Mouse (Mus musculus): Measurements from ENCODE around the gene Osbp2.
"Not testable (repeated sequence)": the region's sequence is repeated elsewhere in the genome, so short reads cannot be mapped to it uniquely, and the experiment has no call there.

Osbp2 gene

GRCm38 (mm10) chr11:3863454-3864112 lies at the start of gene Osbp2:
Osbp2 (minus strand) TSS chr11:3863903.
- DNase-seq, result peak; percentile 82

GRCm38 (mm10) chr11:3912875-3913271 lies 49.2 kb upstream of the Osbp2 start:
- DNase-seq, result peak; percentile 43

DNA sequence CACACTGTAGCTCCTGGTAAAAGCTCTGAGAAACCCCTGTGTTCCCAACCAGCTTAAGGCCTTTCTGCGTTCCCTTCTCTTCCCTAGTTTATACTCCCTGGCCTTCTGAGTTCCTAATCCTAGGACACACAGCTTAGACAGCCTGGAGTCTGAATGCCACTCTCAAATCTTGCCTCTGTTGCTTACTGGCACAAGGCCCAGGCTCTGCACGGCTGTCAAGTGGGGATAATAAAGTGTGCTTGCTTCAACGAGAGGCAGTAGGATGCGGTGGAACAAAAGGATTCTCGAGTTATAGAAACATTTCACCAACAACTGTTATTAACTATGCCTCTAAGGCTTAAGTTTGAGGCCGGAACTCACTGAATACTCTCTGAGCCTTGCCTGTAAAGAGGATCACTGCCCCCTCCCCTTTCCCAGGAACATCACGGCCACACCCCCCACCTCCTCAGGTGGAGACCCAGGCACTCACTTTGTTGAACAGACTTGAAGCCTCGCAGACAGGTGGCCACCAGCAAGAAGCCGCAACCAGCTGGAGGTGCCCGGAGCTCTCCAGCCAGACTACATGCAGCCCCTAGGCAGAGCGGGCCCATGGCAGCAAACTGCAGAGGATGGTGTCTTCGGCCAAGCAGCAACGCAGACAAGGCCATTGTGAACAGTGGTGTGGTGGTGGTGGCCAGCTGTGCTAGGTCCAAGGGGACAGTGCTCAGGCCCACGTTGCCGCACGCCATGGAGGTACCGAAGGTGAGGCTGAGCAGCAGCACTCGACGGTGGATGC lies 48.6 kb upstream of the Osbp2 start:
- DNase-seq, result peak; percentile 49

- not testable (repeated sequence) for DNase-seq
These were observed 47.7 kb upstream of the Osbp2 start for GRCm38 (mm10) chr11:3911440-3911839.

DNA sequence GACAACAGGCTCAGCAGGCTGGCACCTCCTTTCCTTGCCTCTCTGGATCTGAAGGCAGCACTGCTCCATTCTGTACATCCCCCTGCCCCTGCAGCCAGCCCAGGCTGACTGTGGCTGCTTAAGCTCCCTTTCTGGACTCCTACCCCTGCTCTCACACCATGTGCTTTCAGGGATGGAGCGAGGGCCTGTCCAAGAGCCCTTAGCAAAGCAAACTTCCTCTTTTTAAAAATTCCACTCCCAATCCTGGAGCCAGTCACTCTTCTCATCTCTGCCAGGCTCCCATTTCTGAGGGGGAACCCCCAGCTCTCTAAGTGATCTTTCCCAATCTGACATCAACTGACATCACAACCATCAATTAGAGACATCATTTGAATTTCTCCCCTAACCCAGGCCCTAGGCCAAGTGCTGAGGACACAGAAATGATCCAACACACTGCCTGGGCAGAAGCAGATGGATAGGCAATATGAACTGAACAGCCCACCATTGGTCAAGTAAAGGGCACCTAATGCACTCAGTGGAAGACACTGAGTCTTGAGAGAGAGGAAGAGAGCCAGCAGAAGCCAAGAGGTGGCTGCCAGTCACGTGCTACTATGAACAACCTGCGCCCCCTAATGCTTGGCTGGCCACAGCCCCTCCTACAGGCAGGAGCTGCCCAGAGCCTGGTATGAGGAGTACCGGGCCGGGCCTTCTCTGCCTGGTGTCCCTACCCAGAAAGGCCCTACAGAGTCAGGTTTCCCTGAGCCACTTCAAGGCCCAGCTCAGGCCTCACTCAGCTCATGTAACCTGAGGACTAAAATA lies 47.0 kb upstream of the Osbp2 start:
- DNase-seq, result no peak

GRCm38 (mm10) chr11:3909236-3909635 lies 45.5 kb upstream of the Osbp2 start:
- DNase-seq, result no peak

- DNase-seq, result no peak
These were observed 41.7 kb upstream of the Osbp2 start for GRCm38 (mm10) chr11:3905446-3905845.

DNA sequence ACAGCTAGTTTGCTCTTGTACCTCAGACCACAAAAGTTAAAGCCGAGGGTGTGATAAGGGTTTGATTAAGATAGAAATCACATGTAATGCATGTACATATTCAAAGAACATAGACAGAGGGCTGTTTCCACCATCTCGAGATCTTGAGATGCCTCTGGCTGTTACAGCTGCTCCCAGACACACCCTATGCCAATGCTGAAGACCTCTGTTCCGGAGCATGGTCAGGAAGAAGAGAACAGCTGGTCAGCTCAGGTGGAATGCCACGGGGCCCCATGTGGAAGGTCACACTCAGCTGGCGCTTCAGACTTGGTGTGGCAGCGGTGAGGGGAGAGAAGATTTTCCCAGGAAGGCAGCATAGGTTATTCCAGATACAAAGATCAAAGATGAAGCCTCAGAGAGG lies 41.0 kb upstream of the Osbp2 start:
- no peak for DNase-seq

GRCm38 (mm10) chr11:3903046-3903445 lies 39.3 kb upstream of the Osbp2 start:
- DNase-seq, result peak; percentile 67

GRCm38 (mm10) chr11:3902516-3902915 lies 38.8 kb upstream of the Osbp2 start:
- DNase-seq, result no peak

DNA sequence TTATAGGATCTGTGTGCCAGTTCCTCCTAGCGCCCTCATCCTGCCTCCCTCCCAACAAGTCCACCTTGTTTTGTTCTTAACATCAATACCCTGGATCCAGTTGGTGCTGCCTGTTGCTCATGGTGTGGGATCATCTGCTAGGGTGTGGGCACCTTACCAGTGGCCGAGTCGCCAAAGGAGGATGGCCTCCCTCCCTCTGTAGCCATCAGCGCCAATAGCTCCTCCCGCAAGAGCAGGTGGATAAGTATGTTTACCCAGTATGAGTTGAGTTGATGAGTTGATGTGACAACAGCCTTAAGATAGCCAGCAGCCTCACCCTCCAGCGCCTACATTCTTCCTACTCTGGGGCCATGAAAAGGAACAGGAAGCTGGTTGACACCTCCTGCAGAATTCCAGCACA lies 36.6 kb upstream of the Osbp2 start:
- no peak for DNase-seq

DNA sequence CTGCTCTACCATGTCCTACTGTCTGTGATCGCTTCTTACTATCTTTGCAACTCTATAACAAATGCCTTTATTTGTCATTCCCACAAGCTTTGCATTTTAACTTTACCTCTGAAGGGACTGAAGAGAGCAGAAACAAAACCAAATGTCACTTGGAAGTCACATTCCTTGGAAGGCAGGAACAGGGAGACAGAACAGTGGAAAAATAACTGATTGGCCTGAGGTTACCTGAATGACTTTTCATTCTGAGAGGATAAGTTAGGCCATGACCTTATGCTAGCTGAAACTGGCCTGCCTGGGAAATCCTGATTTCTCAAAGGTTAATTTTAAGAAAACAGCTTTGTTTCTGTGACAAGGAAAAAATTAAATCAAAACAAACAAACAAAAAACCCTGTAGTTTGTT lies 32.2 kb upstream of the Osbp2 start:
- DNase-seq, result no peak

- DNase-seq, result no peak
These were observed 31.8 kb upstream of the Osbp2 start for GRCm38 (mm10) chr11:3895458-3895857.

DNA sequence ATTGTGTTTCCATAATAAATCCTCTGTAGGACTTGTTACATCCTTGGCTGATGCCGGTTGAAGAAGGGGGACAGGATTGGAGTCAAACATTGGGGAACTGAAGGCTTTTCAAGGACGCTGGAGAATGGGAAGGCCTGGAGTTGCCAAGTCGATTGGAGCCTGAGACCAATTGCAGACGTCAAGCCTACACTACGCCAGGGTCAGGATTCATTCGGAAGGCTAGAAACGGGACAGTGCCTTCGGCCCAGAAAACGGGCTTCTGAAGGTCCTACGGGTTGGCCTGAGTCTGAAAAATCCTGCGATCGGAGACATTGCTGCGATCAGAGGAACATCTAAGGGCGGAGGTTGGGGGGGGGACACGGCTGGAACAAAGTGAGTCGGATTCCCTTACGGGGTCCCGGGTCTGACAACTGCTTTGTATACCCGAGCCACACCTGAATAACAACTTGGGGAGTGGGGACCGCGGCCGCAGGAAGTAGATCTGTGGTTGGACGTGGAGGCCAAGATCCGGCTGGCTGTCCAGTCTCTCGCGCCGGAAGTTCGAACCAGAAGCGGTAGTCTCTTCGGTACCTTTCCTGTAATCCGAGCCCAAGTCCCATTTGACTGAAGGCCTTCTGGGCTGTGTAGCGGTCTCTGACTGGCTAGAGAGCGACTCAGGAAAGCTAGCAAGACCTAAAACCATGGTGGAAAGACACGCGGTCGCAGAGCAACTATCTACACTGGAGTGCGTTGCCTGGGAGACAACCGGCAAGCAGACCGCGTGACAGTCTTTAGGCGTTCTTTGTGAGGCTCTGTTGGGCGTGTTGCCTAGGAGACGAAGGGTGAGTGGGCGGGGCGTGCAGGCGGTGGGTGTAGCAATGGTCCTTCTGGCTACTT lies 30.9 kb upstream of the Osbp2 start, which contains the start of the genes 4921536K21Rik and Dusp18:
4921536K21Rik (minus strand) TSS at position 693 of the 876 bp plus-strand sequence.
Dusp18 (plus strand) TSS at position 835 of the 876 bp plus-strand sequence.
- peak; percentile 94 for DNase-seq

GRCm38 (mm10) chr11:3893970-3894369 lies 30.3 kb upstream of the Osbp2 start:
- no peak for DNase-seq

GRCm38 (mm10) chr11:3887331-3887730 lies 23.6 kb upstream of the Osbp2 start:
- no peak for DNase-seq

- DNase-seq, result no peak
These were observed 20.0 kb upstream of the Osbp2 start for GRCm38 (mm10) chr11:3883711-3884110.

DNA sequence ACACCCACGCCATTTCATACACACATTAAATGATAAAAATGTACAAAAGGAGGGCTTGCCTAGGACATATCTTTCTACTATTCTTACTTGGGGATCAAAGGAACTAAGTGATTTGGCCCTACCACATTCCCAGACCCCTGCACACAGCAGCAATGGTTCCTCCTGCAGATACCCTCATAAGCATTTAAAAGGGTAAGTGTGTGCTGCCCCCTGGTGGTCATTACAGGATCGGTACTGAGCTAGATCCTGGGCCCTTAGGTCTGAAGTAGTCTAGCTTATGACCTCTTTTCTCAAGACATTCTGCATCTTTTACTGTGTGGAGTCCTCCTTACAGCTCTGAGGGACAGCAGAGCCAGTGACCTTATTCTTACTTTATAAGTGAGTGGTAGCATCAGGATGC lies 16.1 kb upstream of the Osbp2 start:
- DNase-seq, result peak; percentile 81

DNA sequence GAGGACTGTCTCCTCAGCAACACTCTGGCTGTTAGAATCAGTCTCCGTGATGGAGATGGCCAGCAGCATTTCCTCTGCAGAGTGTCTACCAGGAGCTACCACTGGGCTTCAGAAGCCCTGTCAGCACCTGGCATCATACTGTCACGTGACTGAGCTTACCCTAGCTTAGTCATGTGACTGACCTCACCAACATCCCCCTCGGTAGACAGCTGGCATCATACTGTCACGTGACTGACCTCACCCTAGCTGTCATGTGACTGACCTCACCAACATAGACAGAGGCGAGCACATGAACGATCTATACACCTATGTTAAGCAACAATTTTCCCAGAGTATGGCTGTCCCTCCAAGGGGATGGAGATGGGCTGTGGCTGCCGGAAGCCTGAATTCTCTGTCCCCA lies 15.0 kb upstream of the Osbp2 start:
- DNase-seq, result no peak

- DNase-seq, result no peak
These were observed 12.7 kb upstream of the Osbp2 start for GRCm38 (mm10) chr11:3876419-3876818.

- no peak for DNase-seq
These were observed 640 bp upstream of the Osbp2 start for GRCm38 (mm10) chr11:3864343-3864742.

DNA sequence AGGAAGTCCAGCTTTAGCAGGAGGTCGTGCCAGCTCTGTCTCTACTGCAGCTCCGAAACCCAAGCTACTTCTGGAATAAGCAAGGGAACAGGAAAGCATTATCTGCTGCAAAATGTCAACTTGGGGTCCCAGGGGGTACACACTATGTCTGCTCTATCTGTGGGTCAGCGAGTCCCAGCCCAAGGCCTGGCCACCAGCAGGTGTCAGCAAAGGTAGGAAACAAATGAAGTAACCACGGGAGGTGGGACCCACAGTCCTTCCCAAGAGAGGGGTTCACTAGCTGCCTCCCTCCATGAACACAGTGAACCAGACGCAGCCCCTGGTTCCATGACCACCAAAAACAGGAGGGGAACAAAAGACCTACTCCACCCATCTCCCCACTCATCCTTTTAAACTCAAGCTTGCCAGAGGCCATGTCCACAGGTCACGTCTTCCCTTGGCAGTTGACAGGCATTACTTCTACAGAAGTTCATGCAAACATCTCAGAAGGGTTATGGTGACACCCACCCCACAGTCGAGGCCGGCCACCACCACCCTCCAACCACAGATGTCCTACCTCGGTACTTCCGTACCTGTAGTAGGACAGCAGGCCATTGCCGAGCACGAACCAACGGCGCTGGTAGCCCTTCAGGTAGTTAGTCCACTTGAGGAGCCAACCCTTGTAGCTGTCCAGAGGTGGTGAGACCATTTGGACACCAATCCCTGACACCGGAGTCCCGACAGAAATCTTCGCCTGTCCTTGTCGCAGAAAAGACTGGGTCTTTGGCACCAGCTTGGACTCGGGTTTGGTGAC lies 846 bp downstream of the Osbp2 start:
- peak; percentile 18 for DNase-seq

Measured in right cerebral cortex, postnatal 14 days (tissue).